Mouse (Mus musculus) hindbrain, embryonic 16.5 days (tissue): ENCODE data around the gene Ppp1r12a. TPM values are rescaled to one million over a fixed set of nuclear protein-coding genes. Genes with fewer than 3 reads are reported as not detected.

Experiments
- ATAC-seq: fragments of 200-750 bp; cut with Nextera tagmentation; 2 replicates; pipeline ENCODE4 v1.8.0; 2017; ENCODE audit warnings: moderate TSS enrichment, moderate library complexity
- H3K27ac ChIP-seq: fragments of 300-500 bp; sonication (generic); 2 replicates; pipeline ENCODE4 v1.5.1; 2014; ENCODE audit warnings: low read depth, mild to moderate bottlenecking, control low read depth, low read length, moderate library complexity
- H3K27me3 ChIP-seq: fragments of 300-500 bp; sonication (generic); replicated peaks from 2 replicates; pipeline ENCODE4 v1.6.1; 2014; ENCODE audit warnings: low read length; ENCODE audit not compliant: control insufficient read depth, insufficient read depth
- H3K36me3 ChIP-seq: fragments of 300-500 bp; sonication (generic); 2 replicates; pipeline ENCODE4 v1.6.1; 2014; ENCODE audit warnings: mild to moderate bottlenecking, low read length, moderate library complexity, mixed read lengths; ENCODE audit not compliant: control insufficient read depth, insufficient read depth
- H3K4me1 ChIP-seq: fragments of 300-500 bp; sonication (generic); 2 replicates; pipeline ENCODE4 v1.6.1; 2014; ENCODE audit warnings: low read depth, low read length; ENCODE audit not compliant: control insufficient read depth, insufficient read depth
- H3K4me2 ChIP-seq: fragments of 300-500 bp; sonication (generic); 2 replicates; pipeline ENCODE4 v1.6.1; 2014; ENCODE audit warnings: mild to moderate bottlenecking, low read length, control low read depth, moderate library complexity
- H3K4me3 ChIP-seq: fragments of 300-500 bp; sonication (generic); 2 replicates; pipeline ENCODE4 v1.5.1; 2014; ENCODE audit warnings: mild to moderate bottlenecking, low read length, control low read depth, moderate library complexity
- H3K9ac ChIP-seq: fragments of 300-500 bp; sonication (generic); 2 replicates; pipeline ENCODE4 v1.6.1; 2014; ENCODE audit warnings: low read depth, mild to moderate bottlenecking, control low read depth, low read length, moderate library complexity
- H3K9me3 ChIP-seq: fragments of 300-500 bp; sonication (generic); 2 replicates; pipeline ENCODE4 v1.6.1; 2014; ENCODE audit warnings: mild to moderate bottlenecking, low read length, moderate library complexity; ENCODE audit not compliant: control insufficient read depth
- WGBS: fragments of 180-500 bp; shearing (Covaris S2); extraction: QIAGEN DNeasy Blood & Tissue Kit; methylation state at CpG from one replicate; pipeline ENCODE4 v1.1.7; 2014; 5-methylcytosine and 5-hydroxymethylcytosine counted together
- polyA plus RNA-seq: library from polyadenylated mRNA; unstranded; fragments of >200 nt; fragmentation: Nextera tagmentation; extraction: Ambion mirVana; gene quantifications from 2 replicates; pipeline ENCODE4 v1.2.1, GENCODE M21; 2015

Ppp1r12a gene
- polyA plus RNA-seq, 1 experiment from 2014 or later, result 62.5 TPM

DNA sequence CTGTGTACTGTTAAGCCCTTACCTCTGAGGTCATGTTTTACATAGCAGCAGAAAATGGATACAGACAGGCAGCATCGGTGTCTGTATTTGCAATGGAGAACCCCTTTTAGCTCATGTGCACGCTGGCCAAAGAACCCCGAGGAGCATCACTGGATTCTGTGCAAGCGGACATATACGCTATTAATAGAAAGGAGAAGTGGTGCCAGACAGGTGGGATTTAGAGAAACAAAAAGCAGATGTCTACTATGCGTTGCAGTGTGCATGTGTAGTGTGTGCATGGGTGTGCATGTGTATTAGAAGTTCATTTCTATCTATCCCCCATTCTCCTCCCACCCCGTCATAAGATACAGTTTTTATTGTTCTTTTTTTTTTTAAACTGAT is 6.3 kb upstream of the Ppp1r12a start:
- H3K9ac ChIP-seq, result no peak overlapping the region; the same call in 1 of the 2 replicates
- no peak overlapping the region for H3K27ac ChIP-seq
- peaks cover 2% of the 10 kb centered on the region; the same call in 1 of the 2 replicates for H3K4me1 ChIP-seq
- H3K4me3 ChIP-seq, result no peak overlapping the region
- no peaks in the 10 kb centered on the region for H3K27me3 ChIP-seq
- H3K4me2 ChIP-seq, result no peak overlapping the region
- H3K36me3 ChIP-seq, result no peaks in the 10 kb centered on the region
- ATAC-seq, result no peak; the same call in 1 of the 2 replicates
- H3K9me3 ChIP-seq, result peaks cover 3% of the 10 kb centered on the region; the same call in 1 of the 2 replicates
- 81% methylated on average over 7 of the region's 7 CpGs for WGBS

- H3K4me3 ChIP-seq, result no peak overlapping the region
- no peak overlapping the region for H3K27ac ChIP-seq
- no peaks in the 10 kb centered on the region for H3K36me3 ChIP-seq
- 95% methylated on average over 3 of the region's 3 CpGs for WGBS
- H3K4me1 ChIP-seq, result peaks cover 4% of the 10 kb centered on the region
- peaks cover under 1% of the 10 kb centered on the region; the same call in 1 of the 2 replicates for H3K9me3 ChIP-seq
- no peaks in the 10 kb centered on the region for H3K27me3 ChIP-seq
- no peak for ATAC-seq
- no peak overlapping the region for H3K4me2 ChIP-seq
- H3K9ac ChIP-seq, result no peak overlapping the region
Measured at GRCm38 (mm10) chr10:108156128-108156527, 5.9 kb upstream of the Ppp1r12a start.

DNA sequence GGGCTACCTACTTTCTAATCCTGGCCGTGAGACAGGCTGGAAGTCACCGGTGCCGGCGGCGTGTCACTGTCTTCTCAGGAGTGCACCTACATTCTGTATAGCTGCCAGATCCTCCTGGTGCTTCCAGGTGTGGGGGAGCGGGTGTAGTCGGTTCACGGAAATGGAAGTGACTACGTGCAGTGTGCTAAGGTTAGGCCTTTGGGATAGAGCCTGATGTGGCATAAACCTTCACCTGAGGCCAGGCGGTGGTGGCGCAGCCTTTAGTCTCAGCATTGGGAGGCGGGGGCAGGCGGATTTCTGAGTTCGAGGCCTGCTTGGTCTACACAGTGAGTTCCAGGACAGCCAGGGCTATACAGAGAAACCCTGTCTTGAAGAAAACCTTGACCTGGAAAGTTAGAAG is 3.0 kb upstream of the Ppp1r12a start:
- Histone ChIP-seq H3K27me3 (no peaks in the 10 kb centered on the region), H3K27ac (no peak overlapping the region), H3K4me1 (peaks cover 6% of the 10 kb centered on the region), H3K9me3 (no peaks in the 10 kb centered on the region), H3K9ac (no peak overlapping the region), H3K4me2 (no peak overlapping the region), H3K4me3 (no peak overlapping the region), H3K36me3 (no peaks in the 10 kb centered on the region)
- 92% methylated on average over 14 of the region's 14 CpGs for WGBS
- no peak for ATAC-seq

GRCm38 (mm10) chr10:108162297-108163020 is 466 bp downstream of the Ppp1r12a start:
- Histone ChIP-seq H3K4me1 (peaks cover 17% of the 10 kb centered on the region), H3K4me3 (peak overlapping the region; percentile 100), H3K27me3 (no peaks in the 10 kb centered on the region), H3K9me3 (no peaks in the 10 kb centered on the region), H3K4me2 (peak overlapping the region; percentile 77), H3K27ac (peak overlapping the region; percentile 99), H3K9ac (peak overlapping the region; percentile 100), H3K36me3 (no peaks in the 10 kb centered on the region)
- whole genome bisulfite sequencing, result under 1% methylated on average over 52 of the region's 79 CpGs
- peak; percentile 72 for ATAC-seq

GRCm38 (mm10) chr10:108163021-108163410 is 1.0 kb downstream of the Ppp1r12a start:
- Histone ChIP-seq H3K36me3 (no peaks in the 10 kb centered on the region), H3K4me1 (peaks cover 17% of the 10 kb centered on the region), H3K9ac (peak overlapping the region; percentile 100), H3K9me3 (no peaks in the 10 kb centered on the region), H3K4me3 (peak overlapping the region; percentile 100), H3K4me2 (peak overlapping the region; percentile 77), H3K27ac (peak overlapping the region; percentile 99), H3K27me3 (no peaks in the 10 kb centered on the region)
- under 1% methylated on average over 12 of the region's 12 CpGs for WGBS
- no peak for ATAC-seq

DNA sequence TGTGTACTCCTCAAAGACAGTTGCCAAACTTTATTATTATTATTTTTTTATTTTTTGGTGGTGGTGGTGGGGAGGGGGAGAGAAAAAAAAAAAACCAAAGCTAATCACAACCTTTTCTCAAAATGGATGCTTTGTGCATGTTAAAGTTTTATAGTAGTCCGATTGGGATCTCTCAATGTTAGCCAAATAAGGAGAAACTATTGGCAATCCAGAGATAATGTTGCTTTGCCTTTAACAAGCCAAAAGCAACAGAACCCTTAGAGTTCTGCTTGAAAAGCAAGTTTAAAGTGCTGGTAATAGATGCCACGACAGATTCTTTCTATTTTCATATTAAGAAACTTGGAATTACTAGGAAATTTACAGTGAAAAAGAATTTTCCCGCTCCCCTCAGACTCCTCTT is 1.5 kb downstream of the Ppp1r12a start:
- H3K27me3 ChIP-seq, result no peaks in the 10 kb centered on the region
- H3K9ac ChIP-seq, result peak overlapping the region; percentile 100
- ATAC-seq, result no peak
- no peaks in the 10 kb centered on the region for H3K9me3 ChIP-seq
- peak overlapping the region; percentile 77 for H3K4me2 ChIP-seq
- H3K4me1 ChIP-seq, result peaks cover 17% of the 10 kb centered on the region
- no peak overlapping the region for H3K27ac ChIP-seq
- 18% methylated on average over 3 of the region's 3 CpGs for WGBS
- no peaks in the 10 kb centered on the region for H3K36me3 ChIP-seq
- H3K4me3 ChIP-seq, result peak overlapping the region; percentile 100

GRCm38 (mm10) chr10:108167823-108168222 is 5.8 kb downstream of the Ppp1r12a start:
- no peak for ATAC-seq
- H3K27ac ChIP-seq, result no peak overlapping the region

DNA sequence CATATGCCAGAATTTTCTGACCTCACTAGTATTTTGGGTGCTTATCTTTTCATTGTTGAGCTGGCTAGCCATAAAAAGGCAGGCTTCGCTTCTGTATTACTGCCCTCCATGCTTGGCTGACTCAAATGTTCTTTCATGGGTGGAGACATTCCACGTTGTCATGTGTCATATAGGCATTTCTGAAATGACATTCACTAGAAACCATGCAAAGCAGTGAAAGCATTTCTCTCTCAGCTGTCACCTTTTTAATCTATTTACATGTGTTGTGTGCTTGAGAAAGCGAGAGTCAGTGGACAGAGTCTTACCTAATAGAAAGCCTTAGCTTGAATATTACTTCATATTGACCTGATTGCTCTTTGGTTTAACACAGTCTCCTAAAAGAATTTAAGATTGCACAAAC is 8.8 kb downstream of the Ppp1r12a start:
- whole genome bisulfite sequencing, result 64% methylated on average over 3 of the region's 3 CpGs
- Histone ChIP-seq H3K9ac (no peak overlapping the region), H3K9me3 (no peaks in the 10 kb centered on the region), H3K4me1 (no peaks in the 10 kb centered on the region; the same call in 1 of the 2 replicates), H3K4me2 (no peak overlapping the region), H3K27me3 (no peaks in the 10 kb centered on the region), H3K4me3 (no peak overlapping the region), H3K36me3 (no peaks in the 10 kb centered on the region), H3K27ac (no peak overlapping the region)
- ATAC-seq, result no peak

More at GRCm38 (mm10) chr10:108167823-108168222, 5.8 kb downstream of the Ppp1r12a start:
- Histone ChIP-seq H3K36me3 (no peaks in the 10 kb centered on the region), H3K9ac (no peak overlapping the region), H3K4me3 (no peak overlapping the region), H3K27me3 (no peaks in the 10 kb centered on the region), H3K4me1 (peaks cover 15% of the 10 kb centered on the region), H3K4me2 (no peak overlapping the region), H3K9me3 (no peaks in the 10 kb centered on the region)
- WGBS, result 85% methylated on average over 5 of the region's 5 CpGs

- Histone ChIP-seq H3K9me3 (no peaks in the 10 kb centered on the region), H3K4me3 (no peak overlapping the region), H3K9ac (no peak overlapping the region), H3K36me3 (no peaks in the 10 kb centered on the region), H3K4me1 (no peaks in the 10 kb centered on the region; the same call in 1 of the 2 replicates), H3K27me3 (no peaks in the 10 kb centered on the region), H3K4me2 (no peak overlapping the region), H3K27ac (no peak overlapping the region)
- 88% methylated on average over 3 of the region's 3 CpGs for WGBS
- ATAC-seq, result no peak
Measured at GRCm38 (mm10) chr10:108171637-108172036, 9.6 kb downstream of the Ppp1r12a start.
